Mouse (Mus musculus) left cerebral cortex, adult 9 months (tissue): ENCODE measurements around the gene Fam168a.
A peak's percentile ranks its signal among the peaks of the same experiment; 100 is the strongest.

Experiments
- DNase-seq, 2 experiments: peaks; one replicate each; pipeline ENCODE4 v3.0.0; 2022; ENCODE audit warnings: low spot score in 2 of 2

The Fam168a gene

DNA sequence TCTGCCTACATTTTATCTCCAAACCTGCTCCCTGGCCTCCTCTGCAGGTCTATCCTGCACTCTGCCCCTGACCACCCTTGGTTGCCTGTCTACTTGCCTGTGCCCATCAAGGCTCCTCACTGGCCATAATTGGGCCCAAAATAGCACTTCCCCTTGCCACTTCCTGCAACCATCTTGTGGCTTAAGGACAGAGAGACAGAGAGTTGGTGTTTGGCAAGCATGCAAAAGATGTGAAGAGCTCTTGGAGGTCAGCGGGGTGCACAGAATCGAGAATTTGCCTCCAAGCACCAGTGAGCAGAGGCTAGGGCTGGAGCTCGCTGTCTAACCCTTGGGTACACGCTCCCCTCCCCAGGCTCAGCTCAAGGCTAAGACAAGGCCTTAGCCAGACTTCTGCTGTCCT is 162.1 kb downstream of the Fam168a start:
- DNase-seq = no peak

- no peak for DNase-seq
Observed at GRCm38 (mm10) chr7:100869877-100870629, 163.6 kb downstream of the Fam168a start.

DNA sequence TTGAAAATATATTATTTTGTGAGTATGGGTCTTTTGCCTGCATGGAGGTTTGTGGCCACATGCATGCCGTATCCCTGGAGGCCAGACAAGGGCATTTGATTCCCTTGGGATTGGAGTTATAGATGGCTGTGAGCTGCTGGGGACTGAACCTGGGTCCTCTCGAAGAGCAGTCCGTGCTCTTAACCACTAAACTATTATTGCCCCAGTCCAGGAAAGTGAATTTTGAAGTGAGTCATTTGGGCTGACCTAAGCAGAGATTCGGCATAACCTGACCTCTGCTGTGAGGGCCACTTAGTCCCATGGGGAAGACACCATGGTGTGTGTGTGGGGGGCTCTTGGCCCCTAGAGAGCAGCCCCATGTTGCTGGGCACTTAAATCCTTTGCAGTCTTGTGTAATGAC is 164.9 kb downstream of the Fam168a start:
- no peak for DNase-seq

GRCm38 (mm10) chr7:100871892-100872291 is 165.5 kb downstream of the Fam168a start:
- no peak for DNase-seq

GRCm38 (mm10) chr7:100873197-100873596 is 166.8 kb downstream of the Fam168a start:
- DNase-seq = no peak

DNA sequence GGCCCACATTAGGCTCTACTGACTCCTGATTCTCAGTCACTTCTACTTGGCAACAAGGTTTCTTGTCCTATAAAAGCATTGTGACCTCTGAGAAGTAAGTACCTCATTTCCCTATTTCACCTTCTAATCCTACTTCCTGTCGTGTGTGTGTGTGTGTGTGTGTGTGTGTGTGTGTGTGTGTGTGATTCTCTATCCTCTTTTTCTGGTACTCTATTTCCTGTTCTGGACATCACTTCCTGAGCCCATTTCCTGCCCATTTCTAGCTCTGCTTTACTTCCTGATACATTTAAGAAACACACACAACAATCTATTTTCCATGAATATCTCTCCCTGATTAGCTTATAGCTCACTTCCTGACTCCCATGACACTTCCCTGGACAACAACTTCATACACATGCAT is 169.4 kb downstream of the Fam168a start:
- DNase-seq = no peak

DNA sequence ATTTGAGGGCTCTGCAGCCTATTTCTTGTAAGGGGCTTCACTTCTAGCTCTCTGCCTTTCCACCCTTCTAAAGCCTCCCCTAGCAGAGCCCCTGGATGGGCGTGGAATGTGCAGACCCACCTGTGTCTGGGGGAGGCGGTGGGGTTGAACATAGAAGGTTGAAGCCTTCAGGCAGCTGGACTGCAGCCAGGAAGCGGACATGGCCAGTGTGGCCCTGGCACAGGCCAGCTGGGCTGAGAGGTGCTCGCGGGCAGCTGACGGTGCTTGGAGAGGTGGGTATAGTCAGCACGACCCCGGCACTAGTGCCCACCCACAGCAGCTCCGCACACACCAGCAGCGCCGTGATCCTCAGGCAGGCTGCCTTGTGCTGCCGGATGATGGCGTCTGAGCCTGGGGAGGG is 169.9 kb downstream of the Fam168a start:
- no peak for DNase-seq

DNA sequence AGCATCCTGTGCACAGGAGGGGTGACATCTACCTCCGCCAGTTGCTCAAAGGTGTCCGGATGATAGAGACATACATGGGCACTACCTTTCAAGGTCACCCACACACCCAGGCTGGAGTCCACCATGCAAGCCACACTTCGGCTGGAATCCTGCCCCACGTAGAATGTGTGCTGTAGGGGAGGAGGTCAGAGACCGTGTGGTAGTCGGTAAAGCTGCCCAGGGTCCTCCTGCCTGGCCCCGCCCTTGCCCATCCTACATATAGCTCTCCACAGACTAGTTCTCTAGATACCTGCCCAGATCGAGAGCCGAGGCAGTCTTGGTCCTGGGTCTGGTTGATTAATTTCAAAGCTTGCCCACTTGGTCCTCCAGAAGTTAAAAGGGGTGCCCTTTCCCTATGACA is 170.3 kb downstream of the Fam168a start:
- DNase-seq = no peak

GRCm38 (mm10) chr7:100879595-100879994 is 173.2 kb downstream of the Fam168a start:
- DNase-seq = no peak

GRCm38 (mm10) chr7:100881531-100881930 is 175.1 kb downstream of the Fam168a start:
- no peak for DNase-seq

- no peak for DNase-seq
Observed at GRCm38 (mm10) chr7:100881950-100882349, 175.5 kb downstream of the Fam168a start.

DNA sequence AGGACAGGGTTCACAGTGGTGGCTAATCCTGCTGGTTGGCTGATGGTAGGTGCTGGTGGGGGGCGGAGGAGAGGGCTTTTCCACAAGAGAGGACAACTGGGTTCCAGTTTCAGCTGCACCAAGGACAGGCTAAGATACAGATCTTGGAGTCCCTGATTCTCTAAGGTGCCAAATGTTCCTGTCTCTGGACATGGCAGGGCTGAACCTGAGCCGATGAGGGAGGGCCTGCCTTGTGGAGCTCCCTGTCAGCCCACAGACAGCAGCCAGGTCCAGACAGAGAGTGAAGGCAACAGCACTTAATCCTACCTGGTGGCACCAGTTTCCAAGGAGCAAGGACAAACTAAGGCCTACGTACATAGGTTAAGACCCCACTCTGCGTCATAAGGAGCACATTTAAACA is 178.0 kb downstream of the Fam168a start:
- DNase-seq = no peak

DNA sequence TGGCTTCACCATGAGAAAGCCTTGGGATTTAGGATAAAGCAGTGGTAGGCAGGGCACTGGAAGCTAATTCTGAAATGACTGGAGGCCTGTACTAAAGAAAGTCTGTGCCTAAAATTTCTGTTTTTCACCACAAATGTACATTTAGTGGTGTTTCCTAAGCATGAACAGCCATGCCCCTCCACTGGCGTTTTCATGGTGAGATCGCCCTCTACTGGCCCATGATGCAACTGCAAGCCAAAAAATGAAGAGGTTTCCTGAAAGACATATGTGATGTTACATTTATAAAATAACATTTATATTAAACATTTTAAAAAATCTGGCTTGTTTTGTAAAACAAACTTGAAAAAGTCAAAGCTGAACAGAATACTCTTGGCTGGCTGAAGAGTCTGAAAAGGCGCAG is 180.1 kb downstream of the Fam168a start:
- DNase-seq = peak in 1 of 2 experiments; percentile 73
